Mouse (Mus musculus) hindbrain, embryonic 11.5 days (tissue): ENCODE measurements around the gene Cblb. TPM values are rescaled to one million over a fixed set of nuclear protein-coding genes. Genes with fewer than 3 reads are reported as not detected.

Experiments
- ATAC-seq: fragments of 200-750 bp; cut with Nextera tagmentation; 2 replicates; pipeline ENCODE4 v1.8.0; 2017; ENCODE audit warnings: mild to moderate bottlenecking, moderate TSS enrichment, moderate library complexity; ENCODE audit not compliant: low FRiP score
- DNase-seq: peaks from one replicate; pipeline ENCODE4 v3.0.0-alpha.2; 2015; ENCODE audit warnings: low spot score
- H3K27ac ChIP-seq: fragments of 300-500 bp; sonication (generic); 2 replicates; pipeline ENCODE4 v1.5.1; 2014; ENCODE audit warnings: mild to moderate bottlenecking, low read depth, low read length
- H3K27me3 ChIP-seq: fragments of 300-500 bp; sonication (generic); 2 replicates; pipeline ENCODE4 v1.6.1; 2014; ENCODE audit warnings: mild to moderate bottlenecking, low read length, moderate library complexity, mixed read lengths; ENCODE audit not compliant: control insufficient read depth, insufficient read depth
- H3K36me3 ChIP-seq: fragments of 300-500 bp; sonication (generic); 2 replicates; pipeline ENCODE4 v1.6.1; 2014; ENCODE audit warnings: mild to moderate bottlenecking, low read length, moderate library complexity, mixed read lengths; ENCODE audit not compliant: control insufficient read depth, insufficient read depth
- H3K4me1 ChIP-seq: fragments of 300-500 bp; sonication (generic); replicated peaks from 2 replicates; pipeline ENCODE4 v1.6.1; 2014; ENCODE audit warnings: low read length, mixed read lengths; ENCODE audit not compliant: control insufficient read depth, insufficient read depth
- H3K4me2 ChIP-seq: fragments of 300-500 bp; sonication (generic); replicated peaks from 2 replicates; pipeline ENCODE4 v1.6.1; 2014; ENCODE audit warnings: mild to moderate bottlenecking, low read depth, low read length
- H3K4me3 ChIP-seq: fragments of 300-500 bp; sonication (generic); 2 replicates; pipeline ENCODE4 v1.5.1; 2014; ENCODE audit warnings: low read depth, low read length
- H3K9ac ChIP-seq: fragments of 300-500 bp; sonication (generic); 2 replicates; pipeline ENCODE4 v1.6.1; 2014; ENCODE audit warnings: low read depth, low read length
- H3K9me3 ChIP-seq: fragments of 300-500 bp; sonication (generic); 2 replicates; pipeline ENCODE4 v1.6.1; 2016; ENCODE audit warnings: low read length; ENCODE audit not compliant: control insufficient read depth
- WGBS: fragments of 180-500 bp; shearing (Covaris S2); extraction: QIAGEN DNeasy Blood & Tissue Kit; methylation state at CpG from one replicate; pipeline ENCODE4 v1.1.7; 2014; 5-methylcytosine and 5-hydroxymethylcytosine counted together
- polyA plus RNA-seq: library from polyadenylated mRNA; unstranded; fragments of >200 nt; fragmentation: Nextera tagmentation; extraction: Ambion mirVana; gene quantifications from 2 replicates; pipeline ENCODE4 v1.2.1, GENCODE M21; 2014

Cblb gene
- polyA plus RNA-seq, 1 experiment from 2014 or later: 54.6 TPM

DNA sequence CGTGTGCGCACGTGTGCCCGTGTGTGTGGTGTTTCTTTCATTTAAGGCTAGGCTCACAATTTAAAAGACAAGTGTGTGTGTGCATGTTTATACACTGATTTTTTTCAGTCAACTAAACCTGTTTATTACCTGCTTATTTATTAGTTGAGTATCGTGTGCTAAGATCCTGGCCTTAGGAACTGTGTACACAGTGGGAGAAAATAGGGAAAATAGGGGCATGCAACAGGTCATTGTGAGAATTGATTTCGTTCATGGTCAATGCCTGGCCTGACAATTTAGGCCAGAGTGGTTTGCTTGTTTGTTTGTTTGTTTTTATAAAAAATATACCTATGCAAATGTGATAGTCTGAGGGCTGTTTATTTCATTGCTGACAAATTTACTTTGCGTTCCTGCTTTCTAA lies 13.5 kb downstream of the Cblb start:
- H3K4me1 ChIP-seq: no peaks in the 10 kb centered on the region
- H3K9me3 ChIP-seq: no peaks in the 10 kb centered on the region
- H3K27ac ChIP-seq: no peak overlapping the region
- H3K4me3 ChIP-seq: no peak overlapping the region
- H3K9ac ChIP-seq: no peak overlapping the region
- ATAC-seq (no peak), DNase-seq (no peak)
- H3K36me3 ChIP-seq: 0 out of 2 replicates have a peak, but pooled peaks cover 4% of the 10 kb centered on the region
- no peak overlapping the region for H3K4me2 ChIP-seq
- H3K27me3 ChIP-seq: no peaks in the 10 kb centered on the region
- 93% methylated on average over 7 of the region's 7 CpGs for WGBS

DNA sequence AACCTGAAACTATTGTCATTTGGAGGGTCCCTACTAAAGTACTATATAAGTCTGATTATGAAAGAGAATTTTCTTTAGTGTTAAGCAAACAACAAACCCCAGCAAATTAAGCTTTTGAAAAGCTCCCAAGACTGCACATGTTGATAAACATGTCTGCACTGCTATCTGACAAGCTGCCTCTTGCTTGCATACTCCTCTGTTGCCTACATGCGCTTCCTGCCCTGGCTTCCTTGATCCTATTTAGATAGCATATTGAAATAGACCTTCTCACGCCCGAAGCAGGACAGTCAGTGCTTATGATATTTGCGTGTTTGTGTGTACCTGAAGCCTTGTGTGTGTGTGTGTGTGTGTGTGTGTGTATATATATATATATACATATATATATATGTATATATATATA lies 14.0 kb downstream of the Cblb start:
- Histone ChIP-seq H3K27ac (no peak overlapping the region), H3K9me3 (no peaks in the 10 kb centered on the region), H3K9ac (no peak overlapping the region), H3K4me2 (no peak overlapping the region), H3K4me1 (no peaks in the 10 kb centered on the region), H3K36me3 (0 out of 2 replicates have a peak, but pooled peaks cover 4% of the 10 kb centered on the region), H3K4me3 (no peak overlapping the region), H3K27me3 (no peaks in the 10 kb centered on the region)
- DNase-seq: no peak
- 92% methylated on average over 4 of the region's 4 CpGs for WGBS
- ATAC-seq: no peak

DNA sequence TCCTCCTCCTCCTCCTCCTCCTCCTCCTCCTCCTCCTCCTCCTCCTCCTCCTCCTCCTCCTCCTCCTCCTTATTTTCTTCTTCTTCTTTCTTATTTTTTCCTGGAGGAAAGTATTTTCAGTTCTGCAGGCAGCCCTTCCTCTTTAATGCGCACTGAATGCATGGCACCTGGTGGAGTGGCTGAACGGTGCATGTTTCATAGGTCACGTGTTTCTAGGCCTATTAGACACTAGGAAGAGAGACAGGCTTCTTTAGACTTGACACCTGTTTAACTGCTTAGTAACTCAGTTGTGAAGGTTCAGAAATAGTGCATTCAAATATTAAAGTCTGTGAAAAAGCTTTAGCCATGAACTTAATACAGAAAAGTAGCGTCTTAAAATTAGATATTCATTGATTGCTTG lies 15.4 kb downstream of the Cblb start:
- Histone ChIP-seq H3K4me2 (no peak overlapping the region), H3K27me3 (no peaks in the 10 kb centered on the region), H3K9ac (no peak overlapping the region), H3K4me3 (no peak overlapping the region), H3K36me3 (0 out of 2 replicates have a peak, but pooled peaks cover 4% of the 10 kb centered on the region), H3K4me1 (no peaks in the 10 kb centered on the region), H3K9me3 (no peaks in the 10 kb centered on the region), H3K27ac (no peak overlapping the region)
- ATAC-seq: no peak
- 98% methylated on average over 4 of the region's 4 CpGs for WGBS
- DNase-seq: no peak

DNA sequence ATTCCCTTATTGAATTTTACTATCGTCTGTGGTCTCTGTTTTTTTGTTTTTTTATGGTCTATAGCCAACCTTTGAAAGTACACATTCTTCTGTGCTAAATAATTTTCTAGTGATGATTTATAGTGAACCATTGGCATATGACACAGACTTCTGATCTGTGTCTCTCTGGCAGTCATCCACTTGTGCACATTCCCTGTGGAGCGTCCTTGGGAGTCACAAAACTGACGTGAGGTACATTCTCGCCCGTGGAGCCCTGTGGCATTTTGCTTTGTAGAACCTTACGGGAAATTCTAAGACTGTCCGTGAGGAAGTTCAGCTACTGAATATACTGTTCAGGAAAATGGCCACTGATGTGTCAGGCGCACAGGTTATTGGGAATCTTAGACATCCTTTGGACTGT lies 20.1 kb downstream of the Cblb start:
- Histone ChIP-seq H3K9me3 (no peaks in the 10 kb centered on the region), H3K27me3 (no peaks in the 10 kb centered on the region), H3K4me2 (no peak overlapping the region), H3K4me3 (no peak overlapping the region), H3K27ac (no peak overlapping the region), H3K36me3 (0 out of 2 replicates have a peak, but pooled peaks cover 4% of the 10 kb centered on the region), H3K4me1 (no peaks in the 10 kb centered on the region), H3K9ac (no peak overlapping the region)
- ATAC-seq (no peak), DNase-seq (no peak)
- 95% methylated on average over 8 of the region's 8 CpGs for WGBS

DNA sequence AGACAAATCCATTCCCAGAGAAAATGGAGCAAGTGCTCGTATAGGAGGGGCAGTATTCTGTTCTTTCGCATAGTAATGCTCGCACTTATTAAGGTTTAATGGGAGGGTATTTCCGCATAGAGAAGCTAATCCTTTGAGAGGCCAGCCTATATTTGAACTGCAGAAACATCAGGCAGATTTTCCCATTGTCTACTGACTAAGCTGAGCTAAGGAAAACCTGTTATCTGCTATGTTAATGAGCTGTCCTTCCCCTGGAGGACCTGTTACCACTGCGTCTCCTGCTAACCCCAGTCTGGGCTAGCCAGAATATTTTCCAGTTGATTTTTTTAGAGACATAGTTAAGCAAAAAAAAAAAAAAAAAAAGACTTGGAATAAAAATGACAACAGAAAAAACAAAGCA lies 21.7 kb downstream of the Cblb start:
- Histone ChIP-seq H3K4me3 (no peak overlapping the region), H3K9ac (no peak overlapping the region), H3K36me3 (0 out of 2 replicates have a peak, but pooled peaks cover 2% of the 10 kb centered on the region), H3K4me1 (no peaks in the 10 kb centered on the region), H3K9me3 (no peaks in the 10 kb centered on the region), H3K4me2 (no peak overlapping the region), H3K27me3 (no peaks in the 10 kb centered on the region), H3K27ac (no peak overlapping the region)
- WGBS: 68% methylated on average over 5 of the region's 5 CpGs
- DNase-seq (no peak), ATAC-seq (no peak)

DNA sequence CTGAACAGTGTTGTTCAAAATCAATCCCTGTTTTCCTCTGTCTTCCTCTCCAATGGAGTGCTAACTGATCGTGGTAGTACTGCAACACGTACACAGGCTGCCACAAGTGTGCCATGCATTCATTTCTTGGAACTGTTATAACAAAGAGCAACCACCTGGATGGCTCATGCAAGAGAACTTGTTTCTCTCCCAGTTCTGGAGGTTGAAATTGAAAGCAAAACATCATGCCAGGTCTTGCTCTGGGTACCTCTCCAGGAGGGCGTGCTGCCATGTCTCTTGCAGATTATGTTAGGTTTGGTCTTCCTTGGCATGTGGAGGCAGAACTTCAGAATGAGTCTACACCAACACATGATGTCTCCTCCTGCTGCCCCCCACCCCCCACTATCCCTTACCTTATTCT lies 24.2 kb downstream of the Cblb start:
- no peaks in the 10 kb centered on the region for H3K27me3 ChIP-seq
- no peaks in the 10 kb centered on the region for H3K36me3 ChIP-seq
- no peak overlapping the region for H3K4me3 ChIP-seq
- ATAC-seq: no peak
- no peak overlapping the region for H3K27ac ChIP-seq
- no peak overlapping the region for H3K4me2 ChIP-seq
- no peak for DNase-seq
- WGBS: 96% methylated on average over 3 of the region's 3 CpGs
- H3K4me1 ChIP-seq: no peaks in the 10 kb centered on the region
- H3K9me3 ChIP-seq: no peaks in the 10 kb centered on the region
- no peak overlapping the region for H3K9ac ChIP-seq

DNA sequence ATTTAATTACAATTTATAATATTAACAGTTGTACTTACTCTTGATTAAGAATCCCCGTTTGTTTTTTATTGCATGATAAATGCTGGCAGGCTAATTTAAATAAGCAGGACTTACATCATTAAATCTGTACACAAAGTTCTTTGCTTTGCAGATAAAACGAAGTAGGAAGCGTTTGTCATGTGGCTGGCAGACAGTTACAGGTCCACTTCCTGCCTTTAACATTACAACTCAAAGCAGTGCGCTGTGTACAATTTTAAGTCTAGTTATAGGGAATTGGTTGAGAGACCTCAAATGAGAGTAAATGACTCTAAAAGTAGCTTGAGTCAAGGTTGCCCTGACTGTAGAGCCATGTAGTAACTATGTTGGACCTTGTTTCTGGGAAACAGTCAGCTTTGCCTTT lies 25.1 kb downstream of the Cblb start:
- Histone ChIP-seq H3K4me3 (no peak overlapping the region), H3K9me3 (no peaks in the 10 kb centered on the region), H3K4me1 (no peaks in the 10 kb centered on the region), H3K9ac (no peak overlapping the region), H3K36me3 (no peaks in the 10 kb centered on the region), H3K27me3 (no peaks in the 10 kb centered on the region), H3K27ac (no peak overlapping the region), H3K4me2 (no peak overlapping the region)
- 92% methylated on average over 4 of the region's 4 CpGs for WGBS
- no peak for ATAC-seq
- no peak for DNase-seq

DNA sequence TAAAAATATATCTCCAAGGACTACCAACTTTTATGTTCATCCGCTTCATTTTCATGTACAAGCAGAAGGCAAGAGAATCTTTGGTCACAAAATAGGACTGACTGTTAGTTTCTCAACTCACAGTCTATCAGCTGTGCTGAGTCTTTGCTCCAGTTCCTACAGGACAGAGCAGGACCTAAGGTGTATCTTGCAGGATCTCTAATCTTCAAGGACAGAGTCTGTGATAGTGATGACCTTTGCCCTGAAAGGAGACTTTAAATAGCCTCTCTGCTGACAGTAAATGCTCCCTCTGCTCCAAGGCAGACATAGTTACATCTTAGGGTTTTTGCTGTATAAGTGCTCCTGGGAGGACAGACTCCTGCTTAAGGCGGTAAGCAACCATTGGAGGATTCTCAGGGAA lies 26.3 kb downstream of the Cblb start:
- H3K27me3 ChIP-seq: no peaks in the 10 kb centered on the region
- ATAC-seq (no peak), DNase-seq (no peak)
- no peaks in the 10 kb centered on the region for H3K4me1 ChIP-seq
- WGBS: 89% methylated on average over 2 of the region's 2 CpGs
- no peaks in the 10 kb centered on the region for H3K9me3 ChIP-seq
- H3K9ac ChIP-seq: no peak overlapping the region
- H3K4me3 ChIP-seq: no peak overlapping the region
- no peak overlapping the region for H3K27ac ChIP-seq
- no peaks in the 10 kb centered on the region for H3K36me3 ChIP-seq
- no peak overlapping the region for H3K4me2 ChIP-seq

DNA sequence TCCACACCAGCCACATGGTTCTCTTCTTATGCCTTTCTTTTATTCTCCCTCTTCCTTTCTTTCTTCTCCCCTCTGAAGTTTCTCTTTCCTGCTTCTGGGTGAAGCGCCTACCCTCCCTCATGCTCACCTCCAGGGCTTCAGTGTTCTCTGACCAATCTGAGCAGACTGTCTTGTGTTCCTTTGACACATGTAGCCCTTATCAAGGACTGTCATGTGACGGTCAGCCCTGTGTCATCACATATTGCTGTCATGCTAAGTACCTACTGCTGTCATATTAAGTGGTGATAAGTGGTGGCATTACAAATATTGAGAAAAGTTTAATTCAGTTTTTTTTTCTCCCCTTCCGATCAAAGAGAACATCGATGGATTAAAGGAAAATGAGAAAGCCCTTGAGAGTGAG lies 28.5 kb downstream of the Cblb start:
- 88% methylated on average over 4 of the region's 4 CpGs for WGBS
- ATAC-seq (no peak), DNase-seq (no peak)
- no peak overlapping the region for H3K27ac ChIP-seq
- no peak overlapping the region for H3K4me2 ChIP-seq
- H3K27me3 ChIP-seq: no peaks in the 10 kb centered on the region
- no peak overlapping the region for H3K4me3 ChIP-seq
- no peaks in the 10 kb centered on the region for H3K9me3 ChIP-seq
- no peaks in the 10 kb centered on the region for H3K36me3 ChIP-seq
- H3K9ac ChIP-seq: no peak overlapping the region
- H3K4me1 ChIP-seq: no peaks in the 10 kb centered on the region
